Mouse (Mus musculus) limb, embryonic 11.5 days (tissue): ENCODE data around the gene Gm47283. TPM values are rescaled to one million over a fixed set of nuclear protein-coding genes. Genes with fewer than 3 reads are reported as not detected.
"Not testable (repeated sequence)": the region's sequence is repeated elsewhere in the genome, so short reads cannot be mapped to it uniquely, and the experiment has no call there.

Experiments used
- ATAC-seq: fragments of 200-750 bp; cut with Nextera tagmentation; 2 replicates; pipeline ENCODE4 v1.8.0; 2017; ENCODE audit warnings: low read depth; ENCODE audit not compliant: insufficient number of reproducible peaks, low FRiP score, low TSS enrichment
- DNase-seq: peaks from one replicate; pipeline ENCODE4 v3.0.0-alpha.2; 2015; ENCODE audit warnings: low spot score
- H3K27ac ChIP-seq: fragments of 300-500 bp; sonication (generic); replicated peaks from 2 replicates; pipeline ENCODE4 v1.5.1; 2014; ENCODE audit warnings: low read depth, mild to moderate bottlenecking, low read length
- H3K27me3 ChIP-seq: fragments of 300-500 bp; sonication (generic); 2 replicates; pipeline ENCODE4 v1.6.1; 2014; ENCODE audit warnings: mild to moderate bottlenecking, low read length, mixed read lengths; ENCODE audit not compliant: control insufficient read depth, insufficient read depth
- H3K36me3 ChIP-seq: fragments of 300-500 bp; sonication (generic); 2 replicates; pipeline ENCODE4 v1.6.1; 2014; ENCODE audit warnings: mild to moderate bottlenecking, low read length, moderate library complexity, mixed read lengths; ENCODE audit not compliant: control insufficient read depth, insufficient read depth
- H3K4me1 ChIP-seq: fragments of 300-500 bp; sonication (generic); 2 replicates; pipeline ENCODE4 v1.6.1; 2014; ENCODE audit warnings: low read length, mixed read lengths; ENCODE audit not compliant: control insufficient read depth, insufficient read depth
- H3K4me2 ChIP-seq: fragments of 300-500 bp; sonication (generic); 2 replicates; pipeline ENCODE4 v1.6.1; 2014; ENCODE audit warnings: low read depth, mild to moderate bottlenecking, moderate library complexity; ENCODE audit not compliant: severe bottlenecking
- H3K4me3 ChIP-seq: fragments of 300-500 bp; sonication (generic); 2 replicates; pipeline ENCODE4 v1.5.1; 2014; ENCODE audit warnings: low read depth, low read length
- H3K9ac ChIP-seq: fragments of 300-500 bp; sonication (generic); 2 replicates; pipeline ENCODE4 v1.6.1; 2014; ENCODE audit warnings: mild to moderate bottlenecking, low read length
- H3K9me3 ChIP-seq: fragments of 300-500 bp; sonication (generic); 2 replicates; pipeline ENCODE4 v1.6.1; 2016; ENCODE audit warnings: low read length; ENCODE audit not compliant: control insufficient read depth
- WGBS: fragments of 180-500 bp; shearing (Covaris S2); extraction: QIAGEN DNeasy Blood & Tissue Kit; methylation state at CpG from one replicate; pipeline ENCODE4 v1.1.7; 2014; 5-methylcytosine and 5-hydroxymethylcytosine counted together
- polyA plus RNA-seq: library from polyadenylated mRNA; unstranded; fragments of >200 nt; fragmentation: Nextera tagmentation; extraction: Ambion mirVana; gene quantifications from 2 replicates; pipeline ENCODE4 v1.2.1, GENCODE M21; 2014

The Gm47283 gene
- polyA plus RNA-seq, 1 experiment from 2014 or later, result not detected

DNA sequence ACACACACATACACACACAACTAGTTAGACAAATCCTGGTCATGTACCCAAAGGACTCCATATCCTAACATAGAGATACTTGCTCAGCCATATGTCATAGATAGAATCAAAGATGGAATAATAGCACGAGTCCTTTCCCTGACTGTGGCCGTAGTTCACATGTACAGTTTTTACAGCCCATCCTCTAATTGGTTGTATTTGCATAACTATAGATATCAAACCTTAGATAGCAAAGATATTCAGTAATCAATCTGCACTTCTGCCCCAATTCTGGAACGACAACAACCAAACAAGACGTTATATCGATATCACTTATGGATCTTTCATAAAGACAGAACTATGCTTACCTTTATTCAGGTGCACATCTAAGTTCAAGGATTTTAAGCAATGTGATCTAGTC is 39.3 kb upstream of the Gm47283 start:
- 96% methylated on average over 5 of the region's 5 CpGs for WGBS

GRCm38 (mm10) chrY:90754721-90755120 is 29.8 kb upstream of the Gm47283 start, which contains the start of gene Gm21860:
Gene Gm21860, minus strand, starts transcription at chrY:90754821.
- not testable (repeated sequence) for H3K4me2 ChIP-seq, H3K9me3 ChIP-seq, H3K27ac ChIP-seq, DNase-seq, H3K4me1 ChIP-seq, H3K27me3 ChIP-seq, H3K36me3 ChIP-seq, H3K4me3 ChIP-seq, ATAC-seq, H3K9ac ChIP-seq
- no CpG with 5 or more reads among the region's 8 CpGs for WGBS

More for the DNA sequence above, 39.3 kb upstream of the Gm47283 start:
- not testable (repeated sequence) for H3K27ac ChIP-seq, H3K4me3 ChIP-seq, H3K27me3 ChIP-seq, H3K4me1 ChIP-seq, ATAC-seq, DNase-seq, H3K9ac ChIP-seq, H3K4me2 ChIP-seq
- peaks cover 29% of the 10 kb centered on the region for H3K9me3 ChIP-seq
- H3K36me3 ChIP-seq, result peaks cover 28% of the 10 kb centered on the region

DNA sequence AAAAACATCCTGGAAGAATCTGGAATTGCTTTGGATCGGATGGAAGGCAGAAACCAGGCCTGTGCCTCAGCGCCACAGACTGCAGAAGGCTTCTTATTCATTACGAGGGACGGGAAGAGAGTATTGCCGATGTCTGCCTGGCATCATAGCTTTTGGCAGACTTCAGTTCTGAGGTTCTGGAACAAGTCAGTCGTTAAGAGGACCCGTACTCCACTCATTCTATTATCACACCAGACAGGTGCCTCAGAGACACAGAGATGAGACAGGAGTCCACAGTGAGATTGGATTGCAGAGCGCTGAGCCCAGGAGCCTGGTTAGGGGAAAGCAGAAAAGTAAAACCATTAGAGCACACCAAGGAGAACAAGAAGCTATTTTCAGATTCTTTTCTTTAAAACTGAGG is 54.5 kb downstream of the Gm47283 start, which contains the start of gene Gm21748:
TSS of gene Gm21748 (minus strand) at position 101 of the 400 bp plus-strand sequence.
- not testable (repeated sequence) for H3K9me3 ChIP-seq, H3K36me3 ChIP-seq, H3K4me1 ChIP-seq, H3K4me3 ChIP-seq, H3K27ac ChIP-seq, H3K27me3 ChIP-seq, DNase-seq, H3K4me2 ChIP-seq, ATAC-seq, H3K9ac ChIP-seq
- no CpG with 5 or more reads among the region's 8 CpGs for WGBS

Other genes with a start within 250 kb of the Gm47283 start
- not detected in 2 replicates for gene Gm21860, start 29.9 kb upstream of the Gm47283 start, polyA plus RNA-seq
- gene Gm21748, start 54.4 kb downstream of the Gm47283 start, polyA plus RNA-seq, result not detected in 2 replicates